Mouse (Mus musculus): ENCODE data around the gene Sin3a. TPM values are rescaled to one million over a fixed set of nuclear protein-coding genes. Genes with fewer than 3 reads are reported as not detected.
A peak's percentile ranks its signal among the peaks of the same experiment; 100 is the strongest.

Gene Sin3a
- polyA plus RNA-seq (2017; shearing (Covaris generic)), result 10 to 100 TPM; 44.7 to 47.9 TPM

DNA sequence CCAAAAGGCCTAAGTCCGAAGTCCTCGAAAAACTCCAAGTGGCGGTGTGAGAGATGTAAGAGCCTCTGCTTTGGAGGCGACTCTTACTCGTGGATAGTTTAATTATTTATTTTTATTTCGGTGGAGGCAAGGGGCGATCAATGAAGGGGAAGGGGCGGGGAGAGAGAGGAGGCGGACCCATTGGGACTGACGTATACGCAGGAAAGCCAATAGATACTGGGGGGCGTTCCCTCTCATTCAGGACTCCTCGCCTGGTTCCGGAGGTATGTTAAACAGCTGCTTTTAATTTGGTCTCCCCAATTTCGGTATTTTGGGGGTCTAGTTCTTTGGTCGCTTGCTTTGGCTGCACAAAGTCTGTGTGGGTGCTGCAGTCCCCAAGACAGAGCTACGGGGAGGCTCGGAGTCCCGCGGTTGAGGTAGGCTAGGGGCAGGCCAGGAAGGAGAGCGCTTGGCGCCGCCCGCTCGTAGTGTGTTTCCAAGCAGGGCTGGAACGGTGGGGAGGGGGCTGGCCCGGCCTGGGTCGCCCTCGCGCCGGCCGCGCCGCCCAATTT is at the start of gene Sin3a:
Sin3a (plus strand) TSS at position 240 of the 551 bp plus-strand sequence.
- ATAC-seq, result no peak

DNA sequence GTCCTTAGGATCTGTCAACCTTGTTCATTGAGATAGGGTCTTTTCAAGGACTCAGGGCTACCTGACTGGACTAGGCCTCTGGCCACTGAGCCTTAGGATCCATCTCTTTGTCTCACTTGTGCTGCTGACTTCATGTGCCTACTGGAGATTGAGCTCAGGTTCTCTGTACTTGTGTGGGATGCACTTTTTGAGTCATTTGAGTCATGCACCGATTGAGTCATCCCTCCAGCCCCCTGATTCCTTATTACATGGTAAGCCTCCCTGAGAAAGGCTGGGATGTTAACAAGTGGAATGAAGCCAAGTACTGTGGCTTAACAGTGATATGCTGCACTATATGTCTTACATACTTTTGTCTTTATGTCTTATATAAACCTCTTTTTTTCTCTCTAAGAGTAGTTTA is 40.1 kb upstream of the Sin3a start:
- ATAC-seq, result no peak

- peak; percentile 70 for ATAC-seq
Measured at GRCm38 (mm10) chr9:57056237-57056636, 15.6 kb upstream of the Sin3a start.

DNA sequence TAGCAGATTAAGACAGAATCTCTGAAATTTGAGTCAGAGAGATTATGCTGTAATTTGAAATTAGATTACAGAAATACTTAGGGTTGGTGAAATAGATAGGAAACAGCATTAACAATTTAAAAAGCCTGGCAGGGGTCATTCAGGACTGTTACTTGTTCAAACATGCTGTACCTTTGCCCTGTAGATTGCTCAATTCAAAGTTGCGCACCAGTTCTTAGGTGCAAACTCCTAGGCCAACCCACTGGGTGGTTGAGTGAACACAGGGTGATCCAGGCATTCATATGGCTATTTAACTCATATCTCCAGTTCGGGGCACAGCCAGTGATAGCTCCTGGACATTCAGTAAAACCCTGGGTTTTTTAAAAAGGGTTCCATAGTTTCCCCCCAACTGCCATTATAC is 7.7 kb upstream of the Sin3a start:
- no peak for ATAC-seq

DNA sequence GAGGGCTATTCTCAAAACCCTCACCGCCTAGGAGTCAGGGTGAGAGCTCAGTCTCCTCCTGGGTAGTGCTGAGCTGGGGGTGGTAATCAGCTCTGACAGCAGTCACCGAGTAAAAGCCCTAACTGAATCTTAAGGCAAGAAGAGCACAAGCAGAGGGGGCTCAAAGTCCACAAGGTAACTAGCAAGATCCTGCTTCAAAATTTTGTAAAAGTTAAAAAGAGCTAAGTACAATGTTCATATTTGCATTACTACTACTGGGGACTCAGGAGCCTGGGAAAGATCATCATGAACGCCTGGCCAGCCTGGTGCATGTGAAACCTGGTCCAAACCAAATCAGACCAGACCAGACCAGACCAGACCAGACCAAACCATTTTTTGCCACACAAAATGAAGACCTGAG is 3.6 kb upstream of the Sin3a start:
- no peak for ATAC-seq

GRCm38 (mm10) chr9:57070262-57070661 is 1.6 kb upstream of the Sin3a start:
- no peak for ATAC-seq

DNA sequence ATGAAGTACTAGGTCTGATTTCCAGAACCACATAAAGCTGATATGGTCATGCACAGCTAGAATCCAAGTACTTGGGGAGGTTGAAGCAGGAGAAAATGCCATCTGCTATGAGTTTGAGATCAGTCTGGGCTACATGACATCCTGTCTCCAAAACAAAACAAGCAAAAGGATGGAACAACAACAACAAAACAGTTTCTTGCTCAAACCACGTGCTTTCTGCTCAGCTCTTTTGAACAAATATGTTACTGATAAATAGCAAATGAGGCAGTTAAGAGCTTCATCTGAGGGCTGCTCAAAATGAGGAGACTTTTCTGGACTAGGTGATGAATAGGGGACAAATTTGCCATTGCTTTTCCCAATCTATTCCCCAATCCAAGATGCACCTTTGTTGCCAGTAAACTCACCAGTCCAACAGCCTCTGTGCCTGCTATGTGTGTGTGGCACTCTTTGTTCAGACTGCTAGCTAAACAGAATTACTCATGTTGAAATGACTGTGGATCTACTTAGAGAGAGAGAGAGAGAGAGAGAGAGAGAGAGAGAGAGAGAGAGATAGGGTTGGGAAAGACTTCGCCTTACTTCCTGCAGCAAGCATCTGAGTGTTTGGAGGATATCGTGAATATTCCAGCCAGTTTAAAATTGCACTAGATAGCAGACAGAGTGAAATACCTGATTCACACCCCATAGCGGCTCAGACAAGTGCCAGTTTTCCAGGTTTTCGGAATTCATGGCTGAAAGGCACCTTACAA is 867 bp upstream of the Sin3a start:
- ATAC-seq, result no peak

- no peak for ATAC-seq
Measured at GRCm38 (mm10) chr9:57072526-57072988, 717 bp downstream of the Sin3a start.

GRCm38 (mm10) chr9:57072989-57073789 is 1.3 kb downstream of the Sin3a start:
- peak; percentile 55 for ATAC-seq

DNA sequence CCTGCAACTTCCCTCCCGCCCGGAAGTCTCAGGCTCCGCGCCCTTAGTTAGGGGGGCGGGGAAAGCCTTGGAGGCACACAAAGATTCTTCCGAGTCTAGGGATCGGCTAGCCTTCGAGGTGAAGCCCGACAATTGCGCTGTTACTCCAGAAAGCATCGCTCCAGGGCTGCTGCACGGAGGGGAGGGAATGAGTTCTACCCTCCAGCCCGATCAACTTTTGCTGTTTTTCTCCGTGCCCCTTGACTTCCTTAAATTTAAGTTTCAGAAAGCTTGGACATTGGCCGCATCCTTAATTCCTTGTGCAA is 1.9 kb downstream of the Sin3a start:
- no peak for ATAC-seq

GRCm38 (mm10) chr9:57074171-57074821 is 2.5 kb downstream of the Sin3a start:
- ATAC-seq, result no peak

- ATAC-seq, result no peak
Measured at GRCm38 (mm10) chr9:57074822-57075603, 3.2 kb downstream of the Sin3a start.

DNA sequence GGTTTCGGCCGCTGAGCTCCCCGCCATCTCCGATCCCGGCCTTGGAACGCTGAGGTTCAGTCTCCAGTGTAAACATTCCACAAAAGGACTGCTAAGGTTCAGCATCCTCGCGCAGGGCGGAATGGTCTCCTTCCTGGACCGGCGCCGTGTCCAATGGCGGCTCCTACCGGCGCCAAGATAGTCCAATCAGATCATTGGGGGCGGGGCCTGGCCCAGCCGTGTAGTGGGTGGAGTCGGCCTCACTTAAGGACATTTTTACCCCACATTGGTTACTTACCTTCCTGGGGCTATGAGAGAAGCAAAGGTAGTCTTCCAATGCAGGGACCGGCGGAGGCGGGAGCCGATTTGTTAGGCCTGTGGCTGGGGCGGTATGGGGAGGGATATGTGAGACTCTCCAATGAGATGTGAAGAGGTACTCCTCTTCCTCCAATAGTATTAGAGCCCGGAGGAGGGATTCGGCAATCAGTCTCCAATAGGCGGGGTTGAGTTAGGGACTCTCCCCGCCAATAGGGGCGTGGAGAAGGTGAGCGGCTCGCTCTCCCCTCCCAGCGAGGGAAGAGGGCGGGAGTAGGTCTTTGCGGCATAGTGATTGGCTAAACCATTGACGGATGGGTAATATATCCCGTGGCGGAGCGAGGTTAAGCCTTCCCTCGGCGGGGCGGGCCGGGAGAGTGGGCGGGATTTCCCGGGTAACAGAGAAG is 4.0 kb downstream of the Sin3a start:
- ATAC-seq, result peak; percentile 66

DNA sequence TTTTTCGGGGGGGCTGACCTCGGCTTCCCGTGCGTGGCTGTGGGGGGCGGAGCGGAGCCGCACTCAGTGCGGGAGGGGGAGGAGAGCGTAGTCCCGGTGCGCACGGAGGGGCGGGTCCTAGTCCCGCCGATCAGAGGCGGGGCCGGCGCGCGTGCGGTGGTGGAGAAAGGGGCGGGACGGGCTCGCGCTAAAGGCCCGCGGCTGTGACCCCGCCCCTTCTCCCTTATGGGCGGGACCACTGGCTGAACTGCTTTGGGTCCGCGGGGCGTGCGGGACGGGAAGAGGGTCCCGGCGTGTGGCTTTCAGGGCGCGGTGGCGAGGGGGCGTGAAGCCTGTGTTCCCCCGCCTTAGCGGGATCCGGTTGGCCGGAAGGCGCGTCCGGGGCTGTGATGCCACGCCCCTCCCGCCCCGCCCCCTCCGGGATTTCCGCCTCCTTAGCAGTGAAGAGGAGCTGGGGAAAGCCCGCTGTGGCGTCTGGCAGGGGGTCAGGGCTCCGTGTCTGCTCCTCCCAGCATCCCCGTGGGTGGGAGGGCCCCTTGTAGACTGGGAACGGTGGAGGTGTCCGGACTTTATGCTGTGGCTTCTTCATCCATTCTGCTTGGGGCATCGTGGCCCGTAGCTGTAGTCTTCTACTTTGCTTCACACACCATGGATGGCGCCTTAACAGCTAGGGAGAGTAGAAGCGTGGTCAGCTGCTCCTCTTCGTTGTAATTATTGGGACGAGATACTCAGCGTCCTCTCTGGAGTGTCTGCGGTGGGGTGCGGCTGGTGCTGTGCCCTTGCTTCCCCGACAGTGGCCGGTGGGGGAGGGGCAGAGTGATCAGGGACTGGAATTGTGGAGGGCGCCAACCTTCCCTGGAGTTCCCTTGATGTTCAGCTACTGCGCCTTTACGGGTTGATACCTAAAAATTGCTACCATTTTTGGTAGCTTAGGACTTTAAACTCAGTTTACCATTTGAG is 5.1 kb downstream of the Sin3a start:
- no peak for ATAC-seq

GRCm38 (mm10) chr9:57082236-57082635 is 10.4 kb downstream of the Sin3a start:
- ATAC-seq, result no peak

DNA sequence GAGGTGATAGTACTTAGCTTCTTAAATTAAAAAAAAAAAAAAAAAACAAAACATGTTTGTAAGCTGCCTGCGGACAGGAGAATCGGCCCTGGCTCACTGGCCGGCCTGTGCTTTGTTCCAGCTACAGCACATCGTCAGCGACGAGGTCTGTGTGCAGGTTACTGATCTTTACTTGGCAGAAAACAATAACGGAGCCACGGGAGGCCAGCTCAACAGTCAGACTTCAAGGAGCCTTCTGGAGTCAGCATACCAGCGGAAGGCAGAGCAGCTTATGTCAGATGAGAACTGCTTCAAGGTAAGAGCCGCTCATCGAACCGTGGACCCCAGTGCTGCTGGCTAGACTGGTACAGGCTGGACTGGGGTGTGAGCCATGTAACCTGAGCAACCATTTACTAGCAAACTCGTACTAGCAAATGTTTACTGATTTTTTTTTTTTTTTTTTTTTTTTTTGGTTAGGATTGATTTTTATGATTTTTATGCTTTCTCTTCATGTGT is 45.5 kb downstream of the Sin3a start:
- no peak for ATAC-seq

DNA sequence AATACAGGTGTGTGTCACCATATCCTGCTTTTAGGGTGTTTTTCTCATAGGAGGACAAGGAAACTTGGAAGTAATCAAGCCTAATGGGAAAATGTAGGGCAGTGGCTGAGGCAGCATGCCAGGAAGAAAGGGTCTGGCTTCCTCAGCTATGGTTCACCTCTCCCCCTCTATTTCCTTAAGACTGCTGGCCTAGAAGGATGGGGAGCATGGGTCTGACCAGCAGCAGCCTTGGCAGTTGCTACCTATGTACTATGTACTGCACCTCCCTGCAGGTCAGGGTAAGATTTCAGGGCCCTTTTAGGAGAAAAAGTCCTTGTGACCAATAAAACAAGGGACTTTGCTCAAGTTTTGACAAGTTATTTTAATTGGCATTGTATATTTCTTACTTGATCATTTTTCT is 57.8 kb downstream of the Sin3a start:
- no peak for ATAC-seq

DNA sequence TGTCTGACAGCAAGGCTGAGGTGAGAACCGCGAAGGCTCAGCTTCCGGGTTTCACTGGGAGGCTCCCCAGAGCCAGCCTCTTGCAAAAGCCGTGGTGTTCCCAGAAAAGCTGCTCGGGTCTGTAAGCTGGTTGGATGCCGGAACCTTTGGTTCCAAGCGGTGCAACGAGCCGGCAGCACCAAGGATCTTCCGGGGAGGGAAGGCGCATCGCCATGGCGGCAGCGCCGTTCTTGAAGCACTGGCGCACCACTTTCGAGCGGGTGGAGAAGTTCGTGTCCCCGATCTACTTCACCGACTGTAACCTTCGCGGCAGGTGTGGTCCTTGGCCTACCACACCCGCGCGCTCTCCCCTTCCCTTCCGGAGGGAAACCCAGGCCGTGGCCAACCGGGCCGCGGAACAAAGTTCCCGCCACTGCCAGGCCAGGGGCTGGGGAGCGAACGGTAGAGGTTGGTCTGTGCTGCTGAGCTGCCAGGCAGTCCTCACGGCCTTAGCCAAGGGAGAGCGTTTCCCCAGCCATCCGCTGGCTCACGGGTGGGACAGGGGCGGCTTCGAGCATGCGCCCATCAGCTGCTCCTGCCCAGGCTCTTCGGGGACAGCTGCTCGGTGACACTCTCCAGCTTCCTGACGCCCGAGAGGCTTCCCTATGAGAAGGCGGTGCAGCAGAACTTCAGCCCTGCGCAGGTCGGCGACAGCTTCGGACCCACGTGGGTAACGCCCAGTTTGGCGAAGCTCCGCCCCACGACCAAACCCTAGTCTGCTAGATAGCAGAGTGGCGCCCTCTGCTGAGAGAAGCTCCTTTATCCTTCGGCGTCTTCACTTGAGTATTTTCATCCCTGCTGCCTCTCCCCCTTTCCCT is 59.0 kb downstream of the Sin3a start, which contains the start of gene Man2c1:
Man2c1 (plus strand) TSS at position 114 of the 857 bp plus-strand sequence.
- ATAC-seq, result peak; percentile 86

DNA sequence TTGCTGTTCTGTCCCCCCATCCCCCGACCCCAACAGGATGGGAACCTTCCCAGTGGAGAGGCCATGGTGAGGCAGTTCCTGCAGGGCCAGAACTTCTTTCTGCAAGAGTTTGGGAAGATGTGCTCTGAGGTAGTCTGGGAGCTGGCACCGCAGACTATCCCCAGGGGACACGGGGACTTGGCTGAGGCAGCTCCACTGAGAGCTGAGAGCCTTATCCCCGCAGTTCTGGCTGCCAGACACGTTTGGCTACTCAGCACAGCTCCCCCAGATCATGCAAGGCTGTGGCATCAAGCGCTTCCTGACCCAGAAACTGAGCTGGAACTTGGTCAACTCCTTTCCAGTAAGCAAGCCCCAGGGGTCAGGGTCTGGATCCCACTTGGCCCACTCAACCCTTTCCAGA is 65.4 kb downstream of the Sin3a start:
- ATAC-seq, result no peak
